Mouse (Mus musculus) Patski (cell line): ENCODE data around the gene Ccdc102a. TPM values are rescaled to one million over a fixed set of nuclear protein-coding genes. Genes with fewer than 3 reads are reported as not detected.
A peak's percentile ranks its signal among the peaks of the same experiment; 100 is the strongest.
"Not testable (repeated sequence)": the region's sequence is repeated elsewhere in the genome, so short reads cannot be mapped to it uniquely, and the experiment has no call there.

Source experiments
- ATAC-seq: fragments of 100-300 bp; one replicate; pipeline ENCODE4 v1.8.0; 2021
- CTCF ChIA-PET: fragments of 350-600 bp; sonication (Branson Sonifier 250); formaldehyde crosslinking; loops from one replicate; lab custom pipeline; 2022; ENCODE audit warnings: inconsistent platforms; lab: Charles Lee
- POLR2A ChIA-PET: fragments of 350-600 bp; sonication (Branson Sonifier 250); formaldehyde crosslinking; loops from one replicate; lab custom pipeline; 2022; ENCODE audit warnings: antibody characterized with exemption, inconsistent platforms; lab: Charles Lee
- DNase-seq: peaks from one replicate; pipeline ENCODE4 v3.0.0-alpha.2; 2011; ENCODE audit warnings: low read depth, low spot score
- H3K27me3 ChIP-seq: fragments of 371-371 bp; one replicate; pipeline ENCODE4 v1.5.1; 2021
- CTCF ChIP-seq: fragments of 100-300 bp; IDR thresholded peaks from one replicate; pipeline ENCODE4 v1.5.1; 2021
- in situ Hi-C: fragments of 300-500 bp; cut with MboI; formaldehyde crosslinking; loops from 3 replicates; pipeline ENCODE4 v1.11.1; 2018; ENCODE audit warnings: low pct_unique_long_range_greater_than_20kb, mixed read lengths
- polyA plus RNA-seq: library from polyadenylated mRNA; unstranded; gene quantifications from one replicate; pipeline ENCODE4 v1.2.3, GENCODE M21; 2021

Gene Ccdc102a
- polyA plus RNA-seq, 1 experiment from 2014 or later = 39.7 TPM

- DNase-seq (no peak), ATAC-seq (no peak)
- in situ Hi-C loops = no loop called here
- ChIA-PET POLR2A (interaction anchor here (1.8 kb wide), 1 partner anchor 42 kb away, joined by 8 read pairs; no protein-coding TSS in a partner anchor), CTCF (interaction anchor here (0.6 to 1.7 kb wide), 5 partner anchors 11 to 50 kb away, joined by 3 to 11 read pairs (median 4); partner anchors contain the start of gene Dok4)
- no peak for TF ChIP-seq CTCF
- H3K27me3 ChIP-seq = no peaks in the 10 kb centered on the region
These were observed 56.5 kb downstream of the Ccdc102a start for GRCm38 (mm10) chr8:94861352-94861910.

DNA sequence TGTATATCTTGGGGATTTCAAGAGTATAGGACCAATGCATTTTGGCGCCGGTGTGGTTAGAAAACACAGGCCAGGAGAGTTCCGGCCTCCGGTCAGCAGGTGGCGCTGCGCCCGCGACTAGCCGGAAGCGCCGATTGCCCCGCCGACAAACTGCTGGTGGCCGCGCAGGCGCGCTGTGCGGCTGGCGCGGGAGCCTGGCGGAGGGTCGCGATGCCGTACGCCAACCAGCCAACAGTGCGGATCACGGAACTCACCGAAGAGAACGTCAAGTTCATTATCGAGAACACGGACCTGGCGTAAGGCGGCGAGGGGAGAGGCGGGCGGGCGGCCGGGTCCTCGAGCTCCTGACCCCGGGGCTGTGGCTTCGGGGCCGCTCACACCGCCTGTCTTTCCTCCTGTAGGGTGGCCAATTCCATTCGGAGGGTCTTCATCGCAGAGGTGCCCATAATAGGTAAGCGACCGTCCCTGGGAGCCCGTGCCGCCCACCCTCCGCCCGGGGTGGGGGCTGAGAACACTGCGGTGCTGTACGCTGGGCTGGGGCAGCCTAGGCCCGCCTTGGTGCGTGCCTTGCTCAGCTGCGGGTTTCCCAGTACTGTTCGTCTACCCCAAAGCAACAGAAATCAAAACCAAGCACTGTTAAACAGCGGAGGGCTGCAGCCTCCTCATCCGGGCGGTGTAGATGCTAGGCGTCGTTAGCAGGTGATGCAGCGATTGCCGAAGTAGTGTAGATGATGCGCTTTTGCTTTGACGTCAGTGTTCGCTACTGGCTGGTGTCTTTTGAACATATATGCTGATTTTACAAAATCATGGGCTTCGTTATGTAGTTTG lies 60.3 kb downstream of the Ccdc102a start, which contains the start of gene Polr2c:
Gene Polr2c (plus strand): TSS at position 105 of the 828 bp plus-strand sequence.
- in situ Hi-C loops = no loop called here
- peak; percentile 51 for ATAC-seq
- TF ChIP-seq CTCF = no peak
- CTCF ChIA-PET = interaction anchor here (0.8 kb wide), 1 partner anchor 10 kb away, joined by 3 read pairs; no protein-coding TSS in a partner anchor
- DNase-seq = no peak
- POLR2A ChIA-PET = interaction anchor here (0.6 kb wide), 1 partner anchor 8 kb away, joined by 3 read pairs; no protein-coding TSS in a partner anchor
- H3K27me3 ChIP-seq = no peaks in the 10 kb centered on the region

- in situ Hi-C loops = no loop called here
- no peak for TF ChIP-seq CTCF
- no peak for ATAC-seq
- no peak for DNase-seq
- ChIA-PET CTCF (interaction anchor here (0.9 kb wide), 1 partner anchor 24 kb away, joined by 4 read pairs; no protein-coding TSS in a partner anchor), POLR2A (no interaction called here)
- no peaks in the 10 kb centered on the region for H3K27me3 ChIP-seq
These were observed 60.9 kb downstream of the Ccdc102a start for GRCm38 (mm10) chr8:94857011-94857345.

DNA sequence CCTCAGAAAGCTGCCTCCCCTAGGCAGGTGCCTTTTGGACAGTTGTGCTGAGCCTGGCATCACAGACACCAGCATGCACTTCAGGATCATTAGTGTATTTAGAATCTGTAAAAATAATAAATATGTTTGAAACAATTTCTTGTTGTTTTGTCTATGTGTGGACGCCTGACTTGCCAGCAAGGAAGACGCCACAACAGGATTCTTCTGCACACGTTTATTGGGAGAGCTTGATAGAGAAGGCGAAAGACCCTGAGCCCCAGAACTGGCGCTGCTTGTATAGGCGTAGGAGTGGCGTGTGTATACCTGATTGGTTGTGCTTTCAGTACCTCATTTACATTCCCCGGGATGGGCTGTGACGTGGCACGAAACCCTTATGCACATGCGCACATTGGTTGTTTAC lies 63.1 kb downstream of the Ccdc102a start:
- CTCF ChIA-PET = interaction anchor here (1.9 kb wide), 1 partner anchor 10 kb away, joined by 6 read pairs; no protein-coding TSS in a partner anchor
- ATAC-seq, in situ Hi-C loops, DNase-seq, H3K27me3 ChIP-seq: not testable (repeated sequence)
- POLR2A ChIA-PET = interaction anchor here (0.8 kb wide), 2 partner anchors 19 to 165 kb away, joined by 3 to 4 read pairs; no protein-coding TSS in a partner anchor

Other genes with a start within 250 kb of the Ccdc102a start
- gene Pllp, start 221.8 kb downstream of the Ccdc102a start, polyA plus RNA-seq = 0.56 TPM
- gene Ccl22, start 172.5 kb downstream of the Ccdc102a start, polyA plus RNA-seq = not detected
- 38.7 TPM for gene Cx3cl1, start 146.1 kb downstream of the Ccdc102a start, polyA plus RNA-seq
- 14.5 TPM for gene Ccl17, start 107.6 kb downstream of the Ccdc102a start, polyA plus RNA-seq
- gene Coq9, start 79.8 kb downstream of the Ccdc102a start, polyA plus RNA-seq = 114 TPM
- 128 TPM for gene Ciapin1, start 79.7 kb downstream of the Ccdc102a start, polyA plus RNA-seq
- gene Polr2c, start 60.6 kb downstream of the Ccdc102a start, polyA plus RNA-seq = 110 TPM
- 46.4 TPM for gene Dok4, start 41.8 kb downstream of the Ccdc102a start, polyA plus RNA-seq
- gene Adgrg5, start 5.6 kb upstream of the Ccdc102a start, polyA plus RNA-seq = not detected
- gene Adgrg1, start 56.7 kb upstream of the Ccdc102a start, polyA plus RNA-seq = 294 TPM
- 0.31 TPM for gene Adgrg3, start 99.6 kb upstream of the Ccdc102a start, polyA plus RNA-seq
- 0.33 TPM for gene Drc7, start 137.0 kb upstream of the Ccdc102a start, polyA plus RNA-seq
- gene Katnb1, start 163.1 kb upstream of the Ccdc102a start, polyA plus RNA-seq = 28.2 TPM